12 mouse cellular contexts compared by ENCODE assay signal in the genomic region with DNA sequence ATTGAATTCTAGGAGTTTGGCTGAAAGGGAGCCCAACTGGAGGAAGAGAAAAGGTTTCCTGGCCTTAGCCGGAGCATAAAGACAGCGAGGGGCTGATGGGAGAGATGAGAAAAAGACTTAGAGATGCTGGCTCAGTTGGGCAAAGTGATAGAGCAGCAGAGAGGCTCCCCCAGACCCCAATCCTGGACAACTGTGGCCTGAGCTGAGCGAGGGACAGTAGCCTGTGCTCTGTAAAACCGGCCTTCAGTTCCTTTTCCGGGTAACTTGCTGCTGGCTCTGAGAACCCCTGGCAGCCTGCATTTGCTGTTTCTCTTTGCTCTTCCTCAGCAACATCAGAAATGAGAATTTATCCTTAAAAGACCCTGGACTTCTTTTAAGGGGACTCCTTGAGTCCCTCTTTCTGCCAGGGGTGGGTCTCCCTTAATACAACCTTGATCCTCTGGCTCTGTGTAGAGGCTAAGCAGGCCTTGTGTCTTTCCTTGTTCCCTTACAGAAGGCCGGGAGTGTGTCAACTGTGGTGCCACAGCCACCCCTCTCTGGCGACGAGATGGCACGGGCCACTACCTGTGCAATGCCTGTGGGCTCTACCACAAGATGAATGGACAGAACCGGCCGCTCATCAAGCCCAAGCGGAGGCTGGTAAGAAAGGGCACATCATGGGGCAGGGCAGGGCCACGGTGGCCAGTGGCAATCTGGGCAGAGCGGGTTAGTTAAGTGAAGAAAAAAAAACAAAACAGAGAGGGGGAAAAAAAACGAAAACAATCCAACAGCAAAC. TPM values are rescaled to one million over a fixed set of nuclear protein-coding genes. Genes with fewer than 3 reads are reported as not detected.
DNase-seq lines count a peak whose midpoint lies in the region; ATAC-seq and TF ChIP-seq lines count a peak whose summit lies in the region.
"Had no signal": no experiment of that assay in that cellular context is flagged by ENCODE, and none has a peak within 500 bp of the region (broad histone marks: within the 10 kb centered on the region; RNA-seq: fewer than 3 reads in every experiment).

No protein-coding gene starts in this region.

- peaks cover 78% of the 10 kb centered on the region for H3K4me1 ChIP-seq in hindbrain, embryonic 10.5 days (replicated peaks)
- no peaks in the 10 kb centered on the region for H3K4me1 ChIP-seq in hindbrain, postnatal 0 days (ENCODE audit: insufficient read depth, low read length)
- peaks cover 34% of the 10 kb centered on the region for H3K4me1 ChIP-seq in midbrain, embryonic 12.5 days
- H3K4me1 ChIP-seq in midbrain, embryonic 15.5 days = peaks cover 33% of the 10 kb centered on the region
- peaks cover 39% of the 10 kb centered on the region for H3K4me1 ChIP-seq in hindbrain, embryonic 13.5 days (replicated peaks)
- H3K4me1 ChIP-seq in stomach, postnatal 0 days (replicated peaks; ENCODE audit: control insufficient read depth, insufficient read depth) = no peaks in the 10 kb centered on the region; the same call in 1 of the 2 replicates

- peak; percentile 47 for DNase-seq in hindbrain, embryonic 10.5 days (ENCODE audit: low spot score)
- DNase-seq in hindbrain, postnatal 0 days (ENCODE audit: low spot score) = no peak
- no peak for DNase-seq in stomach, postnatal 0 days (ENCODE audit: low spot score)
- DNase-seq in urinary bladder, adult 18-20 months (ENCODE audit: low spot score in 2 of 2) = no peak
- DNase-seq in ovary, adult 18-20 months (ENCODE audit: low spot score) = no peak
- DNase-seq: right cerebral cortex, postnatal 25 days had no signal

- ATAC-seq in hindbrain, postnatal 0 days = no peak
- no peak for ATAC-seq in midbrain, embryonic 12.5 days (ENCODE audit: low FRiP score, low read depth)
- ATAC-seq in midbrain, embryonic 15.5 days (replicated peaks) = no peak
- no peak for ATAC-seq in hindbrain, embryonic 13.5 days (ENCODE audit: low FRiP score)
- no peak for ATAC-seq in stomach, postnatal 0 days (ENCODE audit: low FRiP score, low TSS enrichment)

- WGBS in hindbrain, embryonic 10.5 days = 5% methylated on average over 15 of the region's 15 CpGs
- 17% methylated on average over 15 of the region's 15 CpGs for WGBS in hindbrain, postnatal 0 days
- 2% methylated on average over 15 of the region's 15 CpGs for WGBS in midbrain, embryonic 12.5 days
- 12% methylated on average over 15 of the region's 15 CpGs for WGBS in midbrain, embryonic 15.5 days
- WGBS in hindbrain, embryonic 13.5 days = 8% methylated on average over 15 of the region's 15 CpGs
- WGBS in stomach, postnatal 0 days = 38% methylated on average over 15 of the region's 15 CpGs

- H3K9me3 ChIP-seq in hindbrain, embryonic 10.5 days = no peaks in the 10 kb centered on the region
- no peaks in the 10 kb centered on the region for H3K9me3 ChIP-seq in hindbrain, postnatal 0 days (ENCODE audit: low read length)
- no peaks in the 10 kb centered on the region for H3K9me3 ChIP-seq in midbrain, embryonic 12.5 days
- no peaks in the 10 kb centered on the region for H3K9me3 ChIP-seq in midbrain, embryonic 15.5 days
- no peaks in the 10 kb centered on the region for H3K9me3 ChIP-seq in hindbrain, embryonic 13.5 days
- no peaks in the 10 kb centered on the region for H3K9me3 ChIP-seq in stomach, postnatal 0 days (ENCODE audit: control insufficient read depth, low read length)
- H3K9me3 ChIP-seq: hindbrain, embryonic 15.5 days; limb, embryonic 13.5 days had no signal

- H3K9ac ChIP-seq in hindbrain, postnatal 0 days (replicated peaks; ENCODE audit: low read length) = no peak overlapping the region
- H3K9ac ChIP-seq in midbrain, embryonic 12.5 days (replicated peaks) = no peak overlapping the region
- no peak overlapping the region for H3K9ac ChIP-seq in midbrain, embryonic 15.5 days
- peak overlapping the region; percentile 19; the same call in 1 of the 2 replicates for H3K9ac ChIP-seq in hindbrain, embryonic 13.5 days
- H3K9ac ChIP-seq in stomach, postnatal 0 days (ENCODE audit: low read length) = no peak overlapping the region
- H3K9ac ChIP-seq: hindbrain, embryonic 15.5 days; limb, embryonic 13.5 days had no signal

- no peak overlapping the region for H3K4me2 ChIP-seq in hindbrain, postnatal 0 days (ENCODE audit: low read depth, low read length)
- H3K4me2 ChIP-seq in midbrain, embryonic 12.5 days (replicated peaks) = peak overlapping the region; percentile 55
- H3K4me2 ChIP-seq in midbrain, embryonic 15.5 days = no peak overlapping the region
- peak overlapping the region; percentile 54 for H3K4me2 ChIP-seq in hindbrain, embryonic 13.5 days
- H3K4me2 ChIP-seq in stomach, postnatal 0 days (replicated peaks; ENCODE audit: low read depth) = no peak overlapping the region

- H3K4me3 ChIP-seq in hindbrain, embryonic 10.5 days = peak overlapping the region; percentile 28
- H3K4me3 ChIP-seq in hindbrain, postnatal 0 days (ENCODE audit: low read length) = no peak overlapping the region
- H3K4me3 ChIP-seq in midbrain, embryonic 12.5 days = peak overlapping the region; percentile 15
- no peak overlapping the region for H3K4me3 ChIP-seq in midbrain, embryonic 15.5 days
- H3K4me3 ChIP-seq in hindbrain, embryonic 13.5 days = peak overlapping the region; percentile 0; the same call in 1 of the 2 replicates
- no peak overlapping the region for H3K4me3 ChIP-seq in stomach, postnatal 0 days (ENCODE audit: low read depth, low read length)
- H3K4me3 ChIP-seq: erythroblast, embryonic 14.5 days; hindbrain, embryonic 15.5 days had no signal

- TF ChIP-seq CTCF in hindbrain, postnatal 0 days (IDR thresholded peaks at IDR 0.05; ENCODE audit: low read depth) = no peak
- TF ChIP-seq CTCF in stomach, postnatal 0 days (IDR thresholded peaks at IDR 0.05; ENCODE audit: low read depth) = no peak

- no peaks in the 10 kb centered on the region for H3K36me3 ChIP-seq in hindbrain, embryonic 10.5 days
- no peaks in the 10 kb centered on the region for H3K36me3 ChIP-seq in hindbrain, postnatal 0 days (ENCODE audit: insufficient read depth, low read length)
- no peaks in the 10 kb centered on the region for H3K36me3 ChIP-seq in midbrain, embryonic 12.5 days
- no peaks in the 10 kb centered on the region for H3K36me3 ChIP-seq in midbrain, embryonic 15.5 days (replicated peaks)
- H3K36me3 ChIP-seq in hindbrain, embryonic 13.5 days = no peaks in the 10 kb centered on the region
- no peaks in the 10 kb centered on the region for H3K36me3 ChIP-seq in stomach, postnatal 0 days (ENCODE audit: control insufficient read depth, insufficient read depth, low read length)
- H3K36me3 ChIP-seq: hindbrain, embryonic 15.5 days; limb, embryonic 13.5 days had no signal

- no peak for TF ChIP-seq EP300 in stomach, postnatal 0 days (optimal IDR thresholded peaks at IDR 0.05)

- H3K27me3 ChIP-seq in hindbrain, embryonic 10.5 days (ENCODE audit: insufficient read depth, poor library complexity, severe bottlenecking) = peaks cover 100% of the 10 kb centered on the region
- peaks cover 94% of the 10 kb centered on the region for H3K27me3 ChIP-seq in hindbrain, postnatal 0 days (ENCODE audit: insufficient read depth, low read length)
- peaks cover 100% of the 10 kb centered on the region for H3K27me3 ChIP-seq in midbrain, embryonic 12.5 days
- H3K27me3 ChIP-seq in midbrain, embryonic 15.5 days (replicated peaks) = peaks cover 76% of the 10 kb centered on the region
- peaks cover 99% of the 10 kb centered on the region for H3K27me3 ChIP-seq in hindbrain, embryonic 13.5 days
- peaks cover 35% of the 10 kb centered on the region for H3K27me3 ChIP-seq in stomach, postnatal 0 days (ENCODE audit: control insufficient read depth, insufficient read depth, low read length)

- no peak overlapping the region for H3K27ac ChIP-seq in hindbrain, embryonic 10.5 days
- H3K27ac ChIP-seq in hindbrain, postnatal 0 days = no peak overlapping the region
- H3K27ac ChIP-seq in midbrain, embryonic 12.5 days (replicated peaks) = no peak overlapping the region
- H3K27ac ChIP-seq in midbrain, embryonic 15.5 days = no peak overlapping the region
- 0 out of 2 replicates have a peak overlapping the region, but pooled peaks have one; percentile 18 for H3K27ac ChIP-seq in hindbrain, embryonic 13.5 days
- peak overlapping the region; percentile 13; the same call in 1 of the 2 replicates for H3K27ac ChIP-seq in stomach, postnatal 0 days (replicated peaks)
- H3K27ac ChIP-seq: hindbrain, embryonic 15.5 days; limb, embryonic 13.5 days had no signal

RNA-seq across cellular contexts. Expression of a gene that starts 8.4 kb away (rescaled TPM):
- polyA plus RNA-seq in hindbrain, embryonic 10.5 days (2016; fragmentation: Nextera tagmentation; extraction: Ambion mirVana) = 20.0 and 20.8 TPM in 2 replicates
- 6.1 and 7.5 TPM in 2 replicates for total RNA-seq in hindbrain, postnatal 0 days (2014; rRNA removed)
- 17.9 and 19.7 TPM in 2 replicates for polyA plus RNA-seq in hindbrain, postnatal 0 days (2015; fragmentation: Nextera tagmentation; extraction: Ambion mirVana)
- polyA plus RNA-seq in midbrain, embryonic 12.5 days (2016; fragmentation: Nextera tagmentation; extraction: Ambion mirVana) = 38.7 and 45.5 TPM in 2 replicates
- polyA plus RNA-seq in midbrain, embryonic 15.5 days (2015; fragmentation: Nextera tagmentation; extraction: Ambion mirVana) = 20.7 and 20.9 TPM in 2 replicates
- 20.6 and 27.0 TPM in 2 replicates for polyA plus RNA-seq in hindbrain, embryonic 13.5 days (2015; fragmentation: Nextera tagmentation; extraction: Ambion mirVana)
- polyA plus RNA-seq in stomach, postnatal 0 days (2015; fragmentation: Nextera tagmentation; extraction: Ambion mirVana) = 3.3 and 3.4 TPM in 2 replicates

RNA-seq across cellular contexts. Expression of a gene that starts 20.0 kb away (rescaled TPM):
- not detected in 2 replicates for polyA plus RNA-seq in hindbrain, embryonic 10.5 days (2016; fragmentation: Nextera tagmentation; extraction: Ambion mirVana)
- total RNA-seq in hindbrain, postnatal 0 days (2014; rRNA removed) = not detected in 2 replicates
- not detected in 2 replicates for polyA plus RNA-seq in hindbrain, postnatal 0 days (2015; fragmentation: Nextera tagmentation; extraction: Ambion mirVana)
- not detected in 2 replicates for polyA plus RNA-seq in midbrain, embryonic 12.5 days (2016; fragmentation: Nextera tagmentation; extraction: Ambion mirVana)
- polyA plus RNA-seq in midbrain, embryonic 15.5 days (2015; fragmentation: Nextera tagmentation; extraction: Ambion mirVana) = not detected in 2 replicates
- polyA plus RNA-seq in hindbrain, embryonic 13.5 days (2015; fragmentation: Nextera tagmentation; extraction: Ambion mirVana) = not detected in 2 replicates
- polyA plus RNA-seq in stomach, postnatal 0 days (2015; fragmentation: Nextera tagmentation; extraction: Ambion mirVana) = not detected in 2 replicates
- polyA plus RNA-seq: erythroblast, embryonic 14.5 days; hindbrain, embryonic 15.5 days; limb, embryonic 13.5 days had no signal

Comparison
In these comparisons a context has a peak if more than half of its experiments do, and no peak if none do; other contexts are left out.
1. H3K27ac ChIP-seq: peak in hindbrain, embryonic 13.5 days (single experiment) and stomach, postnatal 0 days (single experiment); none in hindbrain, embryonic 10.5 days (single experiment), hindbrain, postnatal 0 days (single experiment), midbrain, embryonic 12.5 days (single experiment) and midbrain, embryonic 15.5 days (single experiment).
2. H3K4me3 ChIP-seq: peak in hindbrain, embryonic 10.5 days (single experiment), midbrain, embryonic 12.5 days (single experiment) and hindbrain, embryonic 13.5 days (single experiment); none in hindbrain, postnatal 0 days (single experiment), midbrain, embryonic 15.5 days (single experiment) and stomach, postnatal 0 days (single experiment).
3. H3K4me2 ChIP-seq: peak in midbrain, embryonic 12.5 days (single experiment) and hindbrain, embryonic 13.5 days (single experiment); none in hindbrain, postnatal 0 days (single experiment), midbrain, embryonic 15.5 days (single experiment) and stomach, postnatal 0 days (single experiment).